Mouse (Mus musculus): ENCODE measurements around the gene Med21.

Gene Med21

GRCm38 (mm10) chr6:146640991-146641390 lies 1.4 kb upstream of the Med21 start:
- DNase-seq, result no peak

GRCm38 (mm10) chr6:146641621-146642210 lies 631 bp upstream of the Med21 start:
- no peak for DNase-seq

- DNase-seq, result no peak
These were observed 830 bp downstream of the Med21 start for GRCm38 (mm10) chr6:146643184-146643570.

GRCm38 (mm10) chr6:146650013-146650412 lies 7.7 kb downstream of the Med21 start:
- DNase-seq, result no peak

- DNase-seq, result no peak
These were observed 9.1 kb downstream of the Med21 start for GRCm38 (mm10) chr6:146651431-146651830.

- no peak for DNase-seq
These were observed 10.8 kb downstream of the Med21 start for GRCm38 (mm10) chr6:146653197-146653596.

GRCm38 (mm10) chr6:146660591-146660990 lies 18.2 kb downstream of the Med21 start:
- DNase-seq, result no peak

GRCm38 (mm10) chr6:146661655-146662054 lies 19.3 kb downstream of the Med21 start:
- DNase-seq, result no peak

GRCm38 (mm10) chr6:146662679-146663078 lies 20.3 kb downstream of the Med21 start:
- no peak for DNase-seq

GRCm38 (mm10) chr6:146664116-146664515 lies 21.8 kb downstream of the Med21 start:
- no peak for DNase-seq

- DNase-seq, result no peak
These were observed 22.6 kb downstream of the Med21 start for GRCm38 (mm10) chr6:146664917-146665316.

- no peak for DNase-seq
These were observed 23.1 kb downstream of the Med21 start for GRCm38 (mm10) chr6:146665408-146665807.

GRCm38 (mm10) chr6:146666811-146667210 lies 24.5 kb downstream of the Med21 start:
- no peak for DNase-seq

GRCm38 (mm10) chr6:146668606-146669005 lies 26.3 kb downstream of the Med21 start:
- DNase-seq, result no peak

GRCm38 (mm10) chr6:146670956-146671855 lies 28.9 kb downstream of the Med21 start:
- no peak for DNase-seq

- no peak for DNase-seq
These were observed 29.8 kb downstream of the Med21 start for GRCm38 (mm10) chr6:146672106-146672505.

- no peak for DNase-seq
These were observed 31.3 kb downstream of the Med21 start for GRCm38 (mm10) chr6:146673696-146674095.

GRCm38 (mm10) chr6:146674420-146674819 lies 32.1 kb downstream of the Med21 start:
- no peak for DNase-seq

- no peak for DNase-seq
These were observed 32.7 kb downstream of the Med21 start for GRCm38 (mm10) chr6:146674881-146675536.

- DNase-seq, result no peak
These were observed 34.6 kb downstream of the Med21 start for GRCm38 (mm10) chr6:146676904-146677303.

GRCm38 (mm10) chr6:146678136-146679070 lies 36.1 kb downstream of the Med21 start:
- no peak for DNase-seq

GRCm38 (mm10) chr6:146683881-146684280 lies 41.5 kb downstream of the Med21 start:
- DNase-seq, result no peak
